Mouse (Mus musculus) myocyte (in vitro differentiated cells): ENCODE data around the gene Smad6.

Experiments
- CEBPB ChIP-seq: IDR thresholded peaks from 2 replicates; pipeline ENCODE4 v1.6.1; 2011; ENCODE audit warnings: mild to moderate bottlenecking, moderate library complexity; ENCODE audit not compliant: poor library complexity, insufficient read depth, severe bottlenecking
- E2F4 ChIP-seq: IDR thresholded peaks from one replicate; pipeline ENCODE4 v1.6.1; 2011; ENCODE audit warnings: mild to moderate bottlenecking, control low read depth, moderate library complexity; ENCODE audit not compliant: insufficient read depth
- MAX ChIP-seq: IDR thresholded peaks from one replicate; pipeline ENCODE4 v1.6.1; 2011; ENCODE audit warnings: low read depth, mild to moderate bottlenecking, control low read depth
- MYOD1 ChIP-seq, 3 experiments: IDR thresholded peaks; one replicate each; pipeline ENCODE4 v1.6.1; 2011; ENCODE audit warnings: control low read depth in 2 of 3, low read depth in 2 of 3, mild to moderate bottlenecking in 2 of 3, moderate library complexity in 1 of 3; ENCODE audit not compliant: insufficient read length in 2 of 3, control insufficient read depth in 1 of 3
- POLR2A ChIP-seq: IDR thresholded peaks from one replicate; pipeline ENCODE4 v1.6.1; 2011; ENCODE audit warnings: low read depth, mild to moderate bottlenecking, control low read depth, moderate library complexity; ENCODE audit not compliant: insufficient read length
- REST ChIP-seq: IDR thresholded peaks from one replicate; pipeline ENCODE4 v1.6.1; 2011; ENCODE audit warnings: mild to moderate bottlenecking, control low read depth, moderate library complexity; ENCODE audit not compliant: insufficient read depth, insufficient read length
- TCF3 ChIP-seq: IDR thresholded peaks from one replicate; pipeline ENCODE4 v1.6.1; 2011; ENCODE audit warnings: low read depth, control low read depth; ENCODE audit not compliant: insufficient read length
- USF1 ChIP-seq: IDR thresholded peaks from one replicate; pipeline ENCODE4 v1.6.1; 2011; ENCODE audit warnings: low read depth, mild to moderate bottlenecking, control low read depth, moderate library complexity

GRCm38 (mm10) chr9:63933068-63933467 lies 88.8 kb downstream of the Smad6 start:
- TF ChIP-seq TCF3 = no peak
- TF ChIP-seq POLR2A = no peak
- TF ChIP-seq E2F4 = no peak
- TF ChIP-seq USF1 = no peak
- no peak for TF ChIP-seq REST
- no peak for TF ChIP-seq MYOD1 (IDR thresholded peaks at IDR 0.05; ENCODE audit: control insufficient read depth in 1 of 3, insufficient read length in 2 of 3, low read depth in 2 of 3)
- TF ChIP-seq CEBPB = no peak
- TF ChIP-seq MAX = no peak
